Mouse (Mus musculus) CH12.LX (cell line): Measurements from ENCODE around the gene Mvk.

ENCODE experiments used
- CHD2 ChIP-seq: IDR thresholded peaks from 2 replicates; pipeline ENCODE4 v1.6.1; 2011; ENCODE audit warnings: low read length, improper control_type of control experiment
- CTCF ChIP-seq, 2 experiments: IDR thresholded peaks in 1 of 2; conservative IDR thresholded peaks in 1 of 2; 2 replicates each; pipeline ENCODE4 v1.5.1; 2011 to 2012; ENCODE audit warnings: low read depth in 2 of 2, low read length in 2 of 2, improper control_type of control experiment in 1 of 2, inconsistent platforms in 1 of 2, mild to moderate bottlenecking in 1 of 2, moderate library complexity in 1 of 2
- EP300 ChIP-seq: IDR thresholded peaks from 2 replicates; pipeline ENCODE4 v1.6.1; 2011; ENCODE audit warnings: low read length, improper control_type of control experiment
- MAZ ChIP-seq: IDR thresholded peaks from 2 replicates; pipeline ENCODE4 v1.6.1; 2012; ENCODE audit warnings: low read depth, mild to moderate bottlenecking, inconsistent platforms, low read length, improper control_type of control experiment, moderate library complexity
- USF1 ChIP-seq: IDR thresholded peaks from 2 replicates; pipeline ENCODE4 v1.6.1; 2014; ENCODE audit warnings: low read depth, mild to moderate bottlenecking, inconsistent platforms, low read length, improper control_type of control experiment
- ZC3H11A ChIP-seq: IDR thresholded peaks from 2 replicates; pipeline ENCODE4 v1.6.1; 2012; ENCODE audit warnings: low read depth, mild to moderate bottlenecking, inconsistent platforms, low read length, improper control_type of control experiment
- ZNF384 ChIP-seq: IDR thresholded peaks from 2 replicates; pipeline ENCODE4 v1.6.1; 2012; ENCODE audit warnings: low read depth, low read length, improper control_type of control experiment, inconsistent platforms

GRCm38 (mm10) chr5:114485685-114486084, 41.6 kb downstream of the Mvk start:
- no peak for TF ChIP-seq MAZ
- no peak for TF ChIP-seq CHD2
- no peak for TF ChIP-seq USF1
- TF ChIP-seq CTCF (conservative IDR thresholded peaks at IDR 0.05 in 1 of 2, IDR thresholded peaks at IDR 0.05 in 1 of 2; ENCODE audit: low read depth in 2 of 2, low read length in 2 of 2), result no peak
- TF ChIP-seq ZNF384, result no peak
- no peak for TF ChIP-seq EP300
- TF ChIP-seq ZC3H11A, result no peak
